Mouse (Mus musculus): Measurements from ENCODE around the gene Hnrnph3.

DNA sequence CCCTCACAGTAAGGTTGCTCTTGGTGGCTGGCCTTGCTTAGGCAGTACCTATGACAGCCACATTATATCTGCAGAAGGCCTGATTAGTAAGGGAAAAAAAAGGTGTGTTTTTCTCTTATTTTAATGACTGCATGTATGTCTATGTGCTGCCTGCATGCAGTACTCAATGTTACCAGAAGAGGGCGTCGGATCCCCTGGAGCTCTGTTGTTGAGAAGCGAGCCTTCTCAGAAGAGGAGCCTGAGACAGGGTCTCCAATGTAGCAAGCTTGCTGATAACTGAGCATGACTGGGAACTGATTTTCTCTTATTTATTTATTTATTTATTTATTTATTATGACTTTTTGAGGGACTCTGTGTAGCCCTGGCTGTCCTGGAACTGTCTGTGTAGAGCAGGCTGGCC, 36.7 kb downstream of the Hnrnph3 start:
- TF ChIP-seq CTCF (IDR thresholded peaks at IDR 0.05; ENCODE audit: borderline replicate concordance, insufficient read depth, low read length) (no peak), POLR2A (IDR thresholded peaks at IDR 0.05; ENCODE audit: low read depth, low read length) (no peak)

Data from embryonic fibroblast, embryonic 13.5 days (primary cell).